Mouse (Mus musculus) adrenal gland, adult 2 months (tissue): ENCODE data around the gene Kcnip2. TPM values are rescaled to one million over a fixed set of nuclear protein-coding genes. Genes with fewer than 3 reads are reported as not detected.
A peak's percentile ranks its signal among the peaks of the same experiment; 100 is the strongest.
"Not testable (repeated sequence)": the region's sequence is repeated elsewhere in the genome, so short reads cannot be mapped to it uniquely, and the experiment has no call there.

Experiments
- DNase-seq: peaks from one replicate; pipeline ENCODE4 v3.0.0; 2021
- polyA plus RNA-seq: library from polyadenylated mRNA; depleted of rRNA; stranded (reverse); fragments of >200 nt; gene quantifications from 2 replicates; pipeline ENCODE4 v1.2.3, GENCODE M21; 2012
- total RNA-seq, 2 experiments: library from RNA; stranded (reverse); gene quantifications; 2 replicates each; pipeline ENCODE4 v1.2.3; 2021

Kcnip2 gene
- total and polyA plus RNA-seq, 3 experiments = 0.12 to 0.38 (median 0.28) TPM

DNA sequence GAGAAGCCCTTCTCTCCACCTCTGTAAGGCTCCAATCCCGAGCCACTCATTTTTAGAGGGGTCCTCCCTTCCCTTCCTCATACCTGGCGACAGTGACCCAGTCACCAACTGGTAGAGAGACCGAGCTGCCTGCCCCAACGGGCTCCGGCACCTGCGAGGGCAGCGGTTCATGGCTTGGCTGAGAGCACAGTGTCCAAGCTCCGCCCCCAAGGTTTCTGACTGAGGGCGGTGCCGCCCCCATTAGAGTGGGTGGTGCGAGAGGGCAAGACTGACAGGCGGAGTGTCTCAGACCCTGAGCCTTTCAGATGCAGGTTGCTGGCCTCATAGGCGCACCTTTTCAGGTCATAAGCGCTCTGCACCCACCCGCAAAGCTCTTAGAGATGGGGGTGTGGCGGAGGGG lies 3.7 kb downstream of the Kcnip2 start:
- DNase-seq = peak; percentile 83

DNA sequence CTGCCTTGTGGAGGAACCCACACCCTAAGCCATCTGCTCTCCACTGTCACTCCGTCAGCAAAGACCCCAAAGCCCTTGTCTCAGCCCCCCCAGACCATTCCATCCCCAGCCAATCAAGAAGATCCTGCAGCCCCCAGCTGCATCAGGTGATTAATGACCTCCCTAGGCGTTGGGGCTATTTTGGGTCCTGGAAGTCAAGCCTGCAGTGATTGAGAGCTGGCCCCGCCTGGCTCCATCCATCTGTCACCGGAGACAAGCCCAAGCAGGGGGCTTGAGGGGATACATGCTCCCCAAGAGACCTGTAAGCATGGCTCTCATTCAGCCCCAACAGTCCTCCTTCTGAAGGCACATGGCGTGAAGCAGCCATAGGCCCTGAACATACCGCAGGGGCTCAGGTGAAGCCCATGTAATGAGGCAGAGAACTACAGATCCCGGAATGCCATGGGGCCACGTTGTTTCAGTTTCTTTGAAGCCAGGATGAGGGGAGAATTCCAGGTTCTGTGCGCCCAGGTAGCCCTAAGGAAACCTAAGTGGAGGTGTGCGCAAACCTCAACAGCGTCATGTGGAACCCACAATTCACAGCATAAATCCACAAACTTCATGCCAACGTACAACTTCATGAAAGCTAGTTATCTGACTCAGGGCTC lies 4.7 kb downstream of the Kcnip2 start:
- DNase-seq = no peak

DNA sequence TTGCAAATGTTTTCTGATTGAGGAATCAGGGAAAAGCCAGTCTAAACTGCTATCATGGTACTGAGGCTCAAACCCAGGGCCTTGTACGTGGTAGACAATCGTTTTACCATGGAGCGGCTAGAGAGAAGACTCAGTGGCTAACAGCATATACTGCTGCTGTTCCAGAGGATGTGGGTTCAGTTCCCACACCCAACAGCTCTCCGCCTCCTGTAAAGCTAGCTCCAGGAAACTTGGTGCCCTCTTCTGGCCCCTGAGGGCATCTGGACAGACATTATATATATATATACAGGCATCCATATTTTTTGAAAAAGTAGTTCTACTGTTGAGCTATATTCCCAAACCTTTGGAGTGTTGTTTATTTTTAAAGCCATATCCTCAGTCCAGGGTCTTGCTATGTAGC lies 8.1 kb downstream of the Kcnip2 start:
- no peak for DNase-seq

DNA sequence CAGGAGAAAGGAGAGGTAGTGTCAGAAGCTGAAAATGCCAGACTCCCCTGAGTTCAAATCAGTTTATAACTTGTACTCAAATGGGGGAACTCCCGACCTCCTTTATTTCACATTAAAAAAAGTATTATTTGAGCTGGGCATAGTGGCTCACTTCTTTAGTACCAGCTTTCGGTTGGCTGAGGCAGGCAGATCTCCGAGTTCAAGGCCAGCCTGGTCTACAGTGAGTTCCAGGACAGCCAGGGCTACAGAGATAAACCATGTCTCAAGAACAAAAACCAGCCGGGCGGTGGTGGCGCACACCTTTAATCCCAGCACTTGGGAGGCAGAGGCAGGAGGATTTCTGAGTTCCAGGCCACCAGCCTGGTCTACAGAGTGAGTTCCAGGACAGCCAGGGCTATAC lies 10.0 kb downstream of the Kcnip2 start:
- DNase-seq = not testable (repeated sequence)

DNA sequence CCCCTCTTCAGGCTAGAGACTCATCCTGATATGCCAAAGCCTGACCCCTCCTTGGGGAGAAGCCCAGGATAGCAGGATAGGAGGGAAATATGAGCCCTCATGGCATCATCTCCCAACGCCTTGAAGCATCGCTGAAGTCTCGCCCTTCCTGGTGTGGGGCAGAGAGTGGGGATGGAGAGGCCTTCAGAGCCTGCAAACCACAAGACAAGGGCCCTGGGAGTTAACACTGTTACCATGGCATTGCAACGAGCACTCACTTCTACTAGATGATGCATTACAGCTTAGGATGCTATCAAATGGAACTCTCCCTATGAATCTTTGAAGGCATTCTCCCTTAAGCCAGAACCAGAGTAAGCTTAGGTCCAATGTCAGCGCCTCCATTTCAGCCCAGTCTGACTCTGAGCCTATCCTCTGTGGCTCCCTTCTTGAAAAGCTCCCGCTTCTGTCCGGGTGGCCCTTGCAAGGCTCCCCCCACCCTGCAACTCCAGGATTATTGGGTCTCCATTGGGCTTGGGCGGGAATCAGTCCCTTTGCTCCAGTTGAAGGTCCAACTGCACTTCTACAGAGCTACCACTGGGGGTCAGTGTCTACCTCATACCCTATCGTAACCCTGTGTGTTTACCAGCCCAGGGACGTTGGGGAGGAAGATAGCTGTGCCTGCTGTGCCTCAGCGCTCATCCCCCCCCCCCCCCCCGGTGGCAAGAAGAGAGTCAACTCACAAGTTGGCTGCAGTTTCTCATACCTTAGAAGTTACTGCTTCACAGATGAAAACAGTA lies 11.1 kb downstream of the Kcnip2 start:
- peak; percentile 31 for DNase-seq

DNA sequence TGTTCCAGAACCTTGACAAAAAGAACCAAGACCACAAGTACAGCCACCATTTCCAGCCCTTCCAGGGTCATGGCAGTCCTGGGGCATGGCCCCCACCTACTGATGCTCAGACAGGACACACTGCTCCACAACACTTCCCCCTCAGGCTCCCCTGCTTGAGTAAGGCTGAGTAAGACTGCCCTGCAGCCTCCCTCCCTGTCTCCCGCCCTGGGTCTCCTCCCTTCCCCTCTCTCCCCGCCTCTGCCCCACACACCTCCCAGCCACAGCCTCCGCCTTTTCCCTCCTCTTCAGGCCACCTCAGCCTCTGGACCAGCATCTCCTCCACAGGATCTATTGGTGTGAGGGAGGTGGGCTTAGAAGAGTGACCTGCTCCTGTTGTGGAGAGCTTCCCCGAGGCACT lies 12.5 kb downstream of the Kcnip2 start:
- no peak for DNase-seq

DNA sequence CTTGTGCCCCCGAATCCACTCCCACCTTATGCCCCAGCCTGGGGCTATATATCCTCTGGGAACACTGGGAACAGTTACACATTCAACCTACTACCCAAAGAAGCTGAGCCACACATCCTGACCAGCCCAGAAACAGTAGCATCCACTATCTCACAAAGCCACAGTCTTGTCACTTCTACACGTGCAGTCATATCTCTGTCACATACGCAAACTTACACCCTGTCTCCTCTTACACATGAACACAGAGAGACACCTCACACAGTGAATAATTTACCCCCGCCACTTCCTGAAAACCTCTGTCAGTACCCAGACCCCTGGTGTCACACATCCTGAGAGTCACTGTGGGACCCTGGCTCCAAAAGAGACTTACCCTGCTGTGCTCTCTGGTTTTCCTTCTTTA lies 13.2 kb downstream of the Kcnip2 start:
- DNase-seq = no peak

DNA sequence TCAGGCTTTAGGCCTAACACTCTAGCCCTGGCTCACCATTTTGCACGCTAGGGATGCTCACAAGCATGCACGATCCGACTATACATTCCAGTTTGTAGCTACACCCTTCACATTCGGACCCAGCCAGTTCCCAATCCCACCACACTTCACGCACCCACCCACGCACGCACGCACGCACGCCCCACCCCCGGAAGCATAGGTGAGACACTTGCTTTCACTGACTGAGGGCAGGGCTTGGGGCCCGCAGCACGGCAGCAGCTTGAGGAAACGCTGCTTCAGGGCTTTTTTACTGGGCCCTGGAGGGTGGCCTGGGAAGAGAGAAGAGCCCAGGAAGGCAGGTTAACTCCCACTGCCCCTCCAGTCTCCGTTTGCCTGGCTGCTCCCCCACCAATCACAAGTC lies 19.0 kb downstream of the Kcnip2 start:
- no peak for DNase-seq

DNA sequence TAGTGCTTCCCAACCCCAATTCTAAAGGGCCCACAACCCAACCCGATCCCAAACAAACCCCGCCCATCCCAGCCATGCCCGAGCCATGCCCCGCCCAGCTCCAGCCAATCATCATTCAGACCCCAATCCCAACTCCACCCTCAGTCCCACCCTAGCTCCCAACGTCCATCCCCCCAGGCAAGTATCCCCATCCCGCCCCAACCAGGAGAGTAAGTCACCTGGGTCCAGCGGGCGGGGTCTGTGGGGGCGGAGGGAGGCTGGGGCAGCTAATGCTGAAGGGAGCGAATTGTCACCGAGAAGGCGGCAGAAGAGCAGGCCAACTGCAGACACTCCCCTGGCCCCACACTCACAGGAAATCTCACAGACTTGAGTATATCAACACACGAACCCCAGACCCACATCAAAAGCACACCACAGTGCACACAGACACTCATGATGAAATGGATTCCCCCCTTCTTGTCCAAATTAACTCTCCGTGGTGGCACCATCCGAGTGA lies 19.8 kb downstream of the Kcnip2 start:
- no peak for DNase-seq

DNA sequence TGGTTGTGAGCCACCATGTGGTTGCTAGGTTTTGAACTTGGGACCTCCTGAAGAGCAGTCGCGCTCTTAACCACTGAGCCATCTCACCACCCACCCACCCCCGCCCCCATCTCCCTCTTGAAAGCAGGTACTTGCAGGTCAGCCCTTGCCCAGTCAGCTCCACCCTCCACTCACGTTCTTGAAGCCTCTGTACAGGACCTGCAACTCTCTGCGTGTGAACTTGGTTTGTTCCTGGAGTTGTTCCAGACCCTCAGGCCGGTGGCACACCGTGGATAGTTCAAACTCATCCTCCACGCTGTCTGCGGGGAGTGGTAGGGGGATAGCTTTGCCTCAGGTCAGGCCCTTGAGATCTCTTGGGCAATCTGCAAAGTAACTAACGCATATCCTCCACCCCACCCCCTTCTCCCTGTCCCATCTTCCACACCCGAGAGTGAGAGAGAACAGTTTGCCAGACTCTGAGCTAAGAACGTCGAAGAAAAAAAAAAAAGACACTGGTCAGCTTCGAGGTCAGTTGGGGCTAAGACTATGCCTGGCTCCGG lies 20.4 kb downstream of the Kcnip2 start:
- no peak for DNase-seq

DNA sequence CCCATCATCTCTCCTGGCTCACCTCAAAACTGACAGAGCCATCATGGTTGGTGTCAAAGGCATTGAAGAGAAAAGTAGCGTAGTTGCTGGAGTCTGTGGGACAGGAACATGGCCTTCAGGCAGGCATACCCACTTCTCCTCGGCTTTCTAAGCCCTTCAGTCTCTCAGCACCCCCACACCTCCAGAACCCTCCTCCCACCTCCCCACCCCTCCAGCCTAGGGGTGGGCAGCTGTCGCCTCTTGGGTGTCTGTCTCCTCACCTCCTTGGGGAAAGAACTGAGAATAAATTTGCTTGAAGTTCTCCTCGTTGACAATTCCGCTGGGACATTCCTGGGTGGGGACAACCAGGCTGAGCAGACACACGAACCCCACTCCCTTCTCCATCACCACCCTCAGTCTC lies 21.1 kb downstream of the Kcnip2 start:
- no peak for DNase-seq

DNA sequence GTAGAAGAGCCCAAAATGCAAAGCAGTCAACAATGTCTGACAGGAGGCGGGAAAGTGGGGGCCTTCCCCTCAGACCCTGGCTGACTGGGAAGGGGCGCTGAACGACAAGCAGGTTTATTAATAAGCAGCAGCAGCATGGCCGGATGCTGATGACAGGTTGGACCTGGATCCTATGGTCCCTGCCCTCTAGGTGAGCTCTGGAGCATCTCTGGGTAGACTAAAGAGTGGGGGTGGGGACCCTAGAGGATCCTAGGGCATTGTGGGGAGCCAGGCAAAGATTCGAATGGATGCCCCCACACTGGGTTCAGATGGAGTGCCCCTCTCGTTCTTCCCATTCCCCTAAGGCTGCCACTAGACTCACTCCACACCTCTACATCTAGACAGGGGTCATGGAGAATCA lies 23.5 kb downstream of the Kcnip2 start:
- no peak for DNase-seq

DNA sequence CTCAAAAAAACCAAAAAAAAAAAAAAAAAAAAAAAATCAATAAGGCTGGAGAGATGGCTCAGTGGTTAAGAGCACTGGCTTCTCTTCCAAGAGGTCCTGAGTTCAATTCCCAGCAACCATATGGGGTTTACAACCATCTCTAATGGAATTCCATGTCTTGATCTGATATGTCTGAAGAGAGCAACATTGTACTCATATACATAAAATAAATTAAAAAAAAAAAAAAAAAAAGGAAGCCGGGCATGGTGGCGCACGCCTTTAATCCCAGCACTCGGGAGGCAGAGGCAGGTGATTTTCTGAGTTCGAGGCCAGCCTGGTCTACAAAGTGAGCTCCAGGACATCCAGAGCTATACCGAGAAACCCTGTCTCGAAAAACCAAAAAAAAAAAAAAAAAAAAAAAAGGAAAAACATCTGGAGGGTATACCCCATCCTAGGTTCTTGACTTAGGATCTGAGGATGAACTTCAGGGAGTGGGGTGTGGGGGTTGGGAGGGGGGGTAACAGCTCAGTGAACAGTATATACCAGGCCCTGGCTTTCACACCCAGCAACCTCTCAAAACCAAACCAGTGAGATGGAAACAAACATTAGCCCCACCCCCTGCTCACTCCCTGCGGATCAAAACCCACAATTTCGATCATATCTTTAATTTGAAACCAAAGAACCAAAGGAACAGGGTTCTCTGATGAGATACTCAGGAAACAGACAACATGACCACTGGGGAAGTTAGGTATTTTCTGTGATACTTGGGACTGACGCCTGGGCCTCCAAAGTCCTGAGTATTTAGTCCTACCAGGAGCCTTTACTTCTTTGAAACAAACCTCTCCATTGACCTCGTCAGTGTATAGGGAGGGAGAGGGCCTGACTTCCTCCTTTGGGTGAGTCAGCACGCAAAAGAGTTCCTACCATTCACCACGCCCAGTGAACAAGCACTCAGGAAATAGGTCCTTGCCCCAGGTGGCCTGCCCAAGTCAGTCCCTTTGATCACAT lies 25.7 kb downstream of the Kcnip2 start:
- no peak for DNase-seq

DNA sequence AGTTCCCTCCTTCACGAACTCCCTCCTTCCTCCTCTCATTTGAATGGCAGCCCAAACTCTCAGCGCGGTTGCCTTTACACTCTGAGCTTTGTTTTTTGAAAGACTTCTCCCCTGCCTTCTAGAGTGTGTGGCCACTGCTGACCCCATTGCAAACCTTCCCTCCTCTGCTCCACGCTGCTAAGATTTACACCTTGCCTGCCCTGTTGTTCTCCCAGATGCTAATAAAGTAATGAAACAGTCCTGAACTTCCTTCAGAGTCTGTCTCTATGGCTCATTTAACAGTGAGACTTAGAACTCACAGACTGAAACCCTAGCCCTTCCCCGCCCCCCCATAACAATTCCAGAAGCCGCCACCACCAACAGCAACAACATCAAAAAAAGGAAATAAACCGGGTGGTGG lies 26.5 kb downstream of the Kcnip2 start:
- no peak for DNase-seq

DNA sequence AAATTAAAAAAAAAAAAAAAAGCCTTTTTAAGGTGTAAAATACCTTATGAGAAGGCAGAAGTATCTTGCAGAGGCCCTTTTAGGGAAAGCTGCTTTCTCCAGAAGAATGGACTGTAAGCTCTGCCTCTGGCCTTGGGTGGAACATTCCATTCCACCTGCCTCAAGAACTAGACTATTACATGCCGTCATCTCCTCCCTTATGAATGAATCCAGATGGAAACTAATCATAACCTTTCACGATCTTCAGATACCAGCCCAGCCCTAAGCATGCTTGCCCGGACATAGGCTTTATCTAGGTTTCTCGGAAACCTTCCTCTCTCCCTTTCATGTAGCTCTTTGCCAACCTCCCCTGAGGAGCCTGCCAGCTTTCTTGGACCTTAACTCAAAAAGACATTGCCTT lies 27.5 kb downstream of the Kcnip2 start:
- DNase-seq = no peak

DNA sequence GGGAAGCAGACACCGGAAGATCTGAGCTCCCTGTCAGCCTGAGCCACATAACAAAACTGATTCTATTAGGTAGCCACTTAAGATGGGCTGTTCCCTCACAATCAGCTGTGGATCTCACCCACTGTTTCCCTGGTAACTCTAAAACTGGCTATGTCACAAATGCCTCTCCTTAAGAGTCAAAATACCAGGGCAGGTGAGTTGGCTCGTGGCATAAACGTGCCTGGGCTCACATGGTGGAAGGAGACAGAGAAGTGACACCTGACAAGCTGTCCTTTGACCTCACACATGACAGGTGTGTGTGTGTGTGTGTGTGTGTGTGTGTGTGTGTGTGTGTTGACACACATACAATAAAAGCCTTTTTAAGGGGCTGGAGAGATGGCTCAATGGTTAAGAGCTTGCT lies 28.4 kb downstream of the Kcnip2 start:
- DNase-seq = no peak

DNA sequence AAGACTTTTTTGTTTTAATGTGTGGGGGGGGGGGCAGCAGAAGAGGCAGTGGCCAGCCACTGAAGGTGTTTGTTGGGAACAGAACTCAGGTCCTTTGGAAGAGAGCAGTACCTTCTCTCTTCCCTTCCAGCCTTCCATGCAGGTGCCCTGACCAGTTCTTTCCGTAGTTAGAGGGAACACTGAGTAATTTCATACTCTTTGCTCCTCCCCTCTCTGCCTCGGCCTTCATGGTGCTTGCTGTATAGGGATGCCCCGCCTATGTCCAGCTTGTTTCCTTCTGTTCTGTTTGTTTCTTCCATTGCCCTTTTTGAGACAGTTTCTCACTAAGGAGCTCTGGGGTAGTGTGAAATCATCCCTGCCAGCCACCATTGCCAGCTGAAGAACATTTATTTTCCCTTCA lies 30.4 kb downstream of the Kcnip2 start:
- DNase-seq = no peak

DNA sequence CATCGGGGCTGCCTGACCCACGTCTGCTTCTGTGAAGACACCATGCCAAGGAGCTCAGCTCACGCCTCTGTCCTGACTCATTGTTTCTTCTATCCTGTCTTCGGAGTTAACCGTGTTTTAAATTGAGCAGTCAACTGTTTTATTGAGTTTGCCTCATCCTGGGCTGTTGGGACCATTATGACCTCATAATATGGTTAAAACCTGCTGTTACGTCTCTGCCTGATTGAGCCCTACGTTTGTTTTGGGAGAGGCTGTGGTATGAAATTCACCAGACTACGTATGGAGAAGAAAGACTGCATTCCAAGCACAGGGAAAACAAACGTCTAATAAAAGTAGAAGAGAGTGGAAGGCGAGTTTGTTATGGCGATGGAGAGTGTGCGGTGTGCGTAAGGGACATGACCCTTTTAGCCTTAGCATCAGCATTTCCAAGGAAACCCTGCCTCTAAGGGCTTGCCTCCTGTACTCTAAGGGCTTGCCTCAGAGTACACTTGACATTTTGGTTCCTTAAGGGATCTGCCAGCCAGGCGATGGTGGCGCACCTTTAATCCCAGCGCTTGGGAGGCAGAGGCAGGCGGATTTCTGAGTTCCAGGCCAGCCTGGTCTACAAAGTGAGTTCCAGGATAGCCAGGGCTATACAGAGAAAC lies 31.8 kb downstream of the Kcnip2 start:
- DNase-seq = peak; percentile 16

DNA sequence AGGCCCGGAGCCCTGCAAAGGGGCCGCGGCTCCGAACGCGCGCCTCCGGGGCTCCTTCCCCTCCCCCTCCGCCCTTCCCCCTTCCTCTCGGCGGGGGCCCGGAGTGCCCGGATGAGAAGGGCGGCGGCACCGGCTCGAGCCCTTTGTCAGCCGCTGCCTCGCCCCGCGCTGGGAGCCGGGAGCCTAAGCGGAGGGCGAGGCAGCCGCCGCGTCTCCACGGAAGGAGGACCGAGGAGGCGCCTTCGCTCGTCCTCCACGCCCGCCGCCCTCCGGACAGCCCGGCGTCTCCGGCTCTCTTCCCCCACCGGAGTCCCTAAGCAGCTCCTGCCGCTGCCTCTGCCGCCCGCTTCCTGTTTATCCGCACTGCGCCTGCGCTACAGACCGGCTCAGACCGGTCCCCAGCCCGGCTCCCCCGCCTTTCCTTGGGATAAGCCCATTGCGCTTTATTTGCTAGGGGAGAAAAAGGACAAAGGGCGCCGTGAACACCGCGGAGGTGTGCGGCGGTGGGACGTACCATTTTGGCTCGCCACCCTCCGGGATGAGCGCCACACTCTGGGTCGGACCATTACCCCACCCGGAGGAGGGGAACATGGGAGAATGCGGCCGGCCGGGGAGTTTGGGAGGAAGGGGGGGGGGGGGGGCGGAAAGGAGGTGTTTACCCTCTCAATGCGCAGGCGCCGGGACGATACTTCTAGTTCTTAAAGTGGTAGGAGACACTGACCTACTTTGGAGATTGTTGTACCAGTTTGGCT lies 32.5 kb downstream of the Kcnip2 start, which contains the start of gene Mgea5:
Gene Mgea5, minus strand, starts transcription at position 657 of the 752 bp plus-strand sequence.
- peak; percentile 99 for DNase-seq

DNA sequence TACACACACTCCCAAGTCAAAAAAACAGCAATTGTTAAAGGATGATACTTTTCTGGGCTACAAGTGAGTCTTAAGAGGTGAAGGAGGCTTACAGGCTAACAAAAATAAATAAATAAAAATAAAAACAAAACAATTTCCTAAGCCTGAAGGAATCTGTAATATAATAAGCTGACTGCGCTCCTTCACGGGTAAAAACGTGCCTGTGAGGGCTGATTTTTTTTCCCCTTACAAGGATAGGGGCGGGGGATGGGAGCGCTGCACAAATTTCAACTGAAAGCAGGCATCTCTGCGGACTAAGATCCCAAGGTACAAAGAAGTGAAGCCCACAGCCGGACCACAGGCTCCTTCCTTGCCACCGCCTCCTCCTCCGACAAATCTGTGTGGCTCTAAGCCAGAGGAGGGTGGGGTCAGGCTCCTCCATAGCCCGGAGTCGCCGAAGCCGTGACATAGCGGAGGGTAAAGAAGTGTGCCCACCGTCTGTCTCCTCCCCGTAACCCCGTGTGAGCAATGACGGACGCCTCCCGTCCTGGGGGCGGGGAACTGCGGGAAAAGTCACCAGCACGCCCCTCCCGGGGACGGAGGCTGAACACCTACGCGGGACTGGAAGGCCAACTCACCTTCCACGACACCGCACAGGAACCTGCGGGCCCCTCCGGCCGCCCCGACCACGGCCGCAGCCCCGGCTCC lies 33.4 kb downstream of the Kcnip2 start:
- peak; percentile 88 for DNase-seq
